Mouse (Mus musculus): ENCODE measurements around the gene Gimap8.

Gimap8 gene

DNA sequence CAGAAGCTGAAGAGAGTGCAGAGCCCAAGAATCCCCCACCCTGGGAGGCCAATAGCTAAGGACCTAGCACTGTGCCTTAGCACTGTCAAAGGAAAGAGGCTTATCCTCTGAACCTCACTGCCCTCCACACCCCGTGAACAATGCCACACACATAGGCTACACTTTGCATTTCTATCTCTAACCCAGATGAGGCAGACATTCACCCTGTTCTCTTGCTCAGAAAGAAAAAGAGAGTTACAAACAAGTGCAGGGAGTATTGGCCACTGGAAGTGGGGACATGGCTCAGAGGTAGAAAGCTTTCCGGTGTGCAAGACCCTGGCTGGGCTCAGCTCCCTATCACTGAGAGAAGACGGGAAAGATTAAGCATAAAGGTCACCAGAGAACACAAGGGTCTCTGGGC lies 59.1 kb downstream of the Gimap8 start:
- peak; percentile 63 for DNase-seq (ENCODE audit: low spot score)

All from T-cell, adult 2 months (primary cell).